Mouse (Mus musculus) C2C12 (cell line): ENCODE measurements around the gene Trib2. TPM values are rescaled to one million over a fixed set of nuclear protein-coding genes. Genes with fewer than 3 reads are reported as not detected.

Experiments used
- H3K27me3 ChIP-seq: one replicate; pipeline ENCODE4 v1.6.1; 2011; ENCODE audit not compliant: control insufficient read depth, insufficient read depth, insufficient read length
- H3K36me3 ChIP-seq: one replicate; pipeline ENCODE4 v1.6.1; 2011; ENCODE audit not compliant: control insufficient read depth, insufficient read depth
- H3K4me3 ChIP-seq: one replicate; pipeline ENCODE4 v1.5.1; 2011; ENCODE audit warnings: mild to moderate bottlenecking, control low read depth; ENCODE audit not compliant: poor library complexity, insufficient read depth, severe bottlenecking
- H3K79me2 ChIP-seq: one replicate; pipeline ENCODE4 v1.6.1; 2011; ENCODE audit not compliant: control insufficient read depth, insufficient read depth
- H3K79me3 ChIP-seq: one replicate; pipeline ENCODE4 v1.6.1; 2011; ENCODE audit warnings: low read depth, control low read depth
- H3ac ChIP-seq: one replicate; pipeline ENCODE3; 2011; ENCODE audit warnings: low read depth; ENCODE audit not compliant: control insufficient read depth, insufficient read length
- CEBPB ChIP-seq: IDR thresholded peaks from one replicate; pipeline ENCODE4 v1.6.1; 2011; ENCODE audit warnings: low read depth, mild to moderate bottlenecking, control low read depth, moderate library complexity
- CTCF ChIP-seq: IDR thresholded peaks from one replicate; pipeline ENCODE4 v1.5.1; 2011; ENCODE audit not compliant: control insufficient read depth, insufficient read depth, insufficient read length
- FOSL1 ChIP-seq: IDR thresholded peaks from one replicate; pipeline ENCODE4 v1.8.0; 2011; ENCODE audit warnings: mild to moderate bottlenecking, low read length; ENCODE audit not compliant: poor library complexity, insufficient read depth, severe bottlenecking
- MAX ChIP-seq: IDR thresholded peaks from one replicate; pipeline ENCODE4 v1.6.1; 2011; ENCODE audit warnings: mild to moderate bottlenecking, control low read depth
- MYOD1 ChIP-seq: IDR thresholded peaks from one replicate; pipeline ENCODE4 v1.6.1; 2011; ENCODE audit warnings: low read depth; ENCODE audit not compliant: control insufficient read depth, insufficient read length
- MYOG ChIP-seq: IDR thresholded peaks from one replicate; pipeline ENCODE4 v1.6.1; 2011; ENCODE audit not compliant: control insufficient read depth, insufficient read length; ENCODE audit errors: extremely low read depth
- USF1 ChIP-seq: IDR thresholded peaks from one replicate; pipeline ENCODE4 v1.6.1; 2011; ENCODE audit warnings: low read depth, mild to moderate bottlenecking, control low read depth, moderate library complexity
- microRNA-seq: library from miRNA; unstranded; fragments of <30 nt; microRNA quantifications from one replicate; pipeline ENCODE4, GENCODE M21; 2019; ENCODE audit warnings: borderline microRNAs expressed
- polyA plus RNA-seq: library from polyadenylated mRNA; unstranded; fragments of >200 nt; fragmentation: generic; extraction: Trizol; gene quantifications from one replicate; pipeline ENCODE4 v1.2.1, GENCODE M21; 2012; ENCODE audit warnings: missing spikeins

Trib2 gene
- polyA plus RNA-seq, 1 experiment: 1.8 TPM

DNA sequence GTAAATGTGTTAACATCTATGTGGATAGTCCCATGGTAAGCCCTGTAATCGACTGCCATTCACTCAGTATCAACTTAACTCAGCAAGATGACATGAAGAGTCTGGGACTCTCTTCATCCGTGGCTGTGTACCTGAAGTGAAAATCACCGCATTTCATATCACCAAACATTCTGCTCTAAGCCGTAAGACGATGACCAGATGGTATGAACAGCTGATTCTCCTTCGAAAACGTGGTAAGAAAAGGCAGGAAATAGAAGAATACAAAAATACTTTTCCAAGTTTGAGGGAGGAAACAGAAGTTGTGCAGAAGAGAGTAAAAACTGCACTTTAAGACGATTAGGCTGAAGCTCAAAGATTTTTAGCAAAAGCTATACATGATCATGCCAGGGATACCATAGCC lies 59.4 kb downstream of the Trib2 start:
- no peak for TF ChIP-seq MYOD1
- TF ChIP-seq CEBPB: no peak
- TF ChIP-seq MAX: no peak
- no peak for TF ChIP-seq FOSL1
- TF ChIP-seq USF1: no peak
- TF ChIP-seq MYOG: no peak
- no peak for TF ChIP-seq CTCF
- Histone ChIP-seq H3K27me3 (no peaks in the 10 kb centered on the region), H3ac (no peak overlapping the region), H3K79me3 (no peaks in the 10 kb centered on the region), H3K4me3 (no peak overlapping the region), H3K79me2 (no peaks in the 10 kb centered on the region), H3K36me3 (no peaks in the 10 kb centered on the region)

- Histone ChIP-seq H3K4me3 (no peak overlapping the region), H3K27me3 (no peaks in the 10 kb centered on the region), H3K79me2 (no peaks in the 10 kb centered on the region), H3K36me3 (no peaks in the 10 kb centered on the region), H3K79me3 (no peaks in the 10 kb centered on the region), H3ac (no peak overlapping the region)
- TF ChIP-seq MAX: no peak
- TF ChIP-seq MYOD1: no peak
- TF ChIP-seq USF1: no peak
- no peak for TF ChIP-seq CEBPB
- no peak for TF ChIP-seq CTCF
- TF ChIP-seq MYOG: no peak
- TF ChIP-seq FOSL1: no peak
Observed at GRCm38 (mm10) chr12:15755030-15755690, 61.6 kb downstream of the Trib2 start.

DNA sequence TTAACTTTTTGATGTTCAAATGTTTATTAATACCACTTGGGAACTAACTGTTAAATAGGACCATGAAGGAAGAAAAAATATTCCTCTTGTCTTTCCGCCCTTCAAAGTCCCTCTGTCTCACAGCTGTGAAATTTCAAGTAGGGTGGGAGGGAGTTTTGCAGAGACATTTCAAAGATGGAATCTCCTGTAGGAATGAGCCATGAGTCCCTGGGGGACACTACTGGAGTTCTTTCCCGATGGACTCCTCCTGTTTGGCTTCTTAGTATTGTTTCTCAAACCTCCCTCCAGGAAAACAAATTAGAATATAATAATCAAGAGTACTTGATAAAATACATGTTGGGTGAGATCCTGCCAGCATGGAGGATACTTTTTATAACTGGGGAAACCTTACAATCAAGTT lies 62.1 kb downstream of the Trib2 start:
- Histone ChIP-seq H3K27me3 (no peaks in the 10 kb centered on the region), H3K79me3 (no peaks in the 10 kb centered on the region), H3K36me3 (no peaks in the 10 kb centered on the region), H3ac (no peak overlapping the region), H3K4me3 (no peak overlapping the region), H3K79me2 (no peaks in the 10 kb centered on the region)
- TF ChIP-seq CTCF (no peak), MYOD1 (no peak), CEBPB (no peak), MYOG (no peak), MAX (no peak), USF1 (no peak), FOSL1 (no peak)

GRCm38 (mm10) chr12:15749646-15750195 lies 67.0 kb downstream of the Trib2 start:
- Histone ChIP-seq H3K79me2 (no peaks in the 10 kb centered on the region), H3K36me3 (no peaks in the 10 kb centered on the region), H3K27me3 (no peaks in the 10 kb centered on the region), H3K79me3 (no peaks in the 10 kb centered on the region), H3K4me3 (no peak overlapping the region), H3ac (no peak overlapping the region)
- TF ChIP-seq CEBPB (no peak), MYOG (no peak), MAX (no peak), MYOD1 (no peak), CTCF (no peak), FOSL1 (no peak), USF1 (no peak)

GRCm38 (mm10) chr12:15745752-15746151 lies 71.0 kb downstream of the Trib2 start:
- no peaks in the 10 kb centered on the region for H3K79me2 ChIP-seq
- H3K27me3 ChIP-seq: no peaks in the 10 kb centered on the region
- TF ChIP-seq CTCF (no peak), USF1 (no peak)
- no peak overlapping the region for H3ac ChIP-seq
- no peaks in the 10 kb centered on the region for H3K79me3 ChIP-seq
- no peak overlapping the region for H3K4me3 ChIP-seq
- H3K36me3 ChIP-seq: no peaks in the 10 kb centered on the region

Small RNA genes lying within 50 kb of the gene (microRNA-seq; reads per million reads assigned to microRNA genes)
- not detected for gene Mir6387
